Mouse (Mus musculus) T-cell, adult 2 months (primary cell): ENCODE data around the gene Plcz1.

ENCODE experiments used
- DNase-seq: peaks from one replicate; pipeline ENCODE4 v3.0.0; 2022; ENCODE audit warnings: low spot score

Gene Plcz1

DNA sequence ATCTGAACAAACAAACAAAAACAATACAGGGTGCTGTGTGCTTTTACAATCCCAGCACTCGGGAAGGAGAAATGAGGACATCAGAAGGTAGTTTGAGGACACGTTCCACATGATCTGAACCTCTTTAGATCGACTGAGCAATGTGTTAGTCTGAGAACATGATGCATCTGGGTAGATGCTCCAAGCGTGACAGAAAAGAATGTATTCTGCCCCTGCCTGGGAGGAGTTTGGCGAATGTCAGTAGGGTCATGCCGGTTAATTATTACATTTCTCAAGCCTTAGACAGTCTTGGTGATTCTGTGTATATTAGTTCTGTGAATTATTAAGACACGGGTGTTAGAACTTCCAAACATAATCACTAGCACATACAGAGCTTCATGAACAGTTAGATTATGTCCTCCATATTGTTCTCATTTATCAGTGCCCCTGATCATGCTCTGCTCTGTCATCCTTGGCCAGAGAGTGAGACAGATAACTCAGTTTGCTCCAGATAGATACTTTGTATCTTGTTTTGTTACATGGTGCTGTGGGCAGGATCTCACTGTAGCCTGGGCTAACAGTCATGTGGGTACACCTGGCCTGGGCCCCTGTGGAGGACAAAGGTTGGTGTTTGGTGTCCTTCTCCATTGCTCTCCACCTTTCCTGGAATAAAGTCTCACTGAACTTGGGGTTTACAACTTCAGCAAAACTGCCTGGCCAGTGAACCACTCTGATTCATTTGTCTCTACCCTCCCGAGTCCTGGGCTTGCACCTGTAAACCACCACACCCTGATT is 94.0 kb downstream of the Plcz1 start:
- DNase-seq = no peak
